ENCODE assay signal across 11 mouse cellular contexts in genomic region chr5:92856346-92856745, GRCm38 (mm10).
DNase-seq lines count a peak whose midpoint lies in the region; ATAC-seq and TF ChIP-seq lines count a peak whose summit lies in the region.
"Had no signal": no experiment of that assay in that cellular context is flagged by ENCODE, and none has a peak within 500 bp of the region (broad histone marks: within the 10 kb centered on the region; RNA-seq: fewer than 3 reads in every experiment).

No protein-coding gene starts in this region.

- no peaks in the 10 kb centered on the region for H3K9me3 ChIP-seq in intestine, embryonic 16.5 days (ENCODE audit: control insufficient read depth, low read length)
- H3K9me3 ChIP-seq: lung, embryonic 15.5 days; stomach, embryonic 15.5 days had no signal

- H3K4me2 ChIP-seq in intestine, embryonic 16.5 days (ENCODE audit: low read depth, low read length), result no peak overlapping the region
- H3K4me2 ChIP-seq: lung, embryonic 15.5 days; stomach, embryonic 15.5 days had no signal

- no peaks in the 10 kb centered on the region for H3K27me3 ChIP-seq in intestine, embryonic 16.5 days (replicated peaks; ENCODE audit: control insufficient read depth, insufficient read depth, low read length)
- H3K27me3 ChIP-seq: lung, embryonic 15.5 days; stomach, embryonic 15.5 days had no signal

- H3K27ac ChIP-seq in gastrocnemius, adult 2 months, result peak overlapping the region; percentile 78
- H3K27ac ChIP-seq in intestine, embryonic 16.5 days (ENCODE audit: low read length), result no peak overlapping the region
- H3K27ac ChIP-seq: lung, embryonic 15.5 days; stomach, embryonic 15.5 days had no signal

- peaks cover 9% of the 10 kb centered on the region for H3K4me1 ChIP-seq in intestine, embryonic 16.5 days (ENCODE audit: control insufficient read depth, insufficient read depth, low read length)
- H3K4me1 ChIP-seq: stomach, embryonic 15.5 days had no signal

- peak overlapping the region; percentile 55 for H3K4me3 ChIP-seq in gastrocnemius, adult 2 months
- no peak overlapping the region for H3K4me3 ChIP-seq in intestine, embryonic 16.5 days (ENCODE audit: low read length)
- H3K4me3 ChIP-seq: erythroblast, embryonic 14.5 days; lung, embryonic 15.5 days; stomach, embryonic 15.5 days had no signal

- intact Hi-C loops in gastrocnemius, adult 2 months (cut with DNase I), result no loop called here

- no peaks in the 10 kb centered on the region for H3K36me3 ChIP-seq in intestine, embryonic 16.5 days (ENCODE audit: control insufficient read depth, insufficient read depth, low read length)
- H3K36me3 ChIP-seq: lung, embryonic 15.5 days; stomach, embryonic 15.5 days had no signal

- WGBS in intestine, embryonic 16.5 days, result 46% methylated on average over 15 of the region's 15 CpGs

- TF ChIP-seq CTCF in gastrocnemius, adult 2 months (IDR thresholded peaks at IDR 0.05), result no peak

- no peak overlapping the region for H3K9ac ChIP-seq in intestine, embryonic 16.5 days (ENCODE audit: low read depth, low read length)
- H3K9ac ChIP-seq: lung, embryonic 15.5 days; stomach, embryonic 15.5 days had no signal

- peak; percentile 78 for DNase-seq in gastrocnemius, adult 2 months
- DNase-seq in gastrocnemius, postnatal 10 days, result no peak
- peak; percentile 11 for DNase-seq in adipocyte (ENCODE audit: low spot score)
- DNase-seq in gastrocnemius, postnatal 25 days, result peak; percentile 52
- DNase-seq in kidney, postnatal 25 days, result peak; percentile 42 to 78
- peak; percentile 17 for DNase-seq in right cerebral cortex, postnatal 14 days

- ATAC-seq in intestine, embryonic 16.5 days, result no peak
- ATAC-seq in erythroblast, adult 5-6 weeks (replicated peaks; ENCODE audit: low FRiP score, poor library complexity, severe bottlenecking), result no peak
